Mouse (Mus musculus): ENCODE data around the gene Zfp408.

The Zfp408 gene

DNA sequence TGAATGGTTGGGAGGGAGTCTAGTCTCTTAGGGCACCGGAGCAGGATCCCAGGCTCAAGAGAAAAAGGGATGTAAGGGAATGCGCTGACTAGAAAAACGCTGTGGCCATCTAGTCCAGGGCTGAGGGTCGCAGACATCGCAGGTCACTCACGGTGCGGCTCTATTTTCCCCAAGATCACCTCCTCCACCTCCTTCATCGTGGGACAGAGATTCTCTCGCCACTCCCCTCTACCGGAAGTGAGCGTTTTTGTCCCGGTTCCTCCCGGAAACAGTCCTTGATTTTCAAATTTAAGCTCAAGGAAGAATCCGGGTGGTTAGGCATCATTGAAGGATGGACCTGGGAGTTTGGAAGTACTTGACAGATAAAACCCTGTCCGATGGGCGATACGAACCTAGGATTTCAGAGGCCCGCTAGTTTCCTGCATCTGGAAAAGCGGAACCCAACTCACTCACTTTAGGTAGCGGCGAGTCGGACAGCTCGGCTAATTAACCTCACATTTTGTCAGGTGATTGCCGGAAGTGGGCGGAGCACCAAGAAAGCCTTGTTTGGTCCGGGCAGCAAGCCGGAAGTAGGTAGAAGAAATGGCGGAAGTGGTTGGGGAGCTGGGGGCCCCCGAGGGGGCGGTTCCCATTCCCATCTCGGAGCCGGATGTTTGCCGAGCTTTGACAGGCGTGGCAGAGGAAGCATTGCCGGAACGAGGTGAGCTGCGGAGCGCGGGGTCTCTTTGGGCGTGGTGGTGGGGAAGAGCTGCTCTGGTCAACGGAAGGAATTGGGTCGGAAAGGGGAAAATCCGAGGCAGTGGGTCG lies at the start of gene Zfp408, which contains the start of gene Arhgap1:
Gene Zfp408 (minus strand): TSS at position 239 of the 807 bp plus-strand sequence.
Gene Arhgap1 (plus strand): TSS at position 308 of the 807 bp plus-strand sequence.
- DNase-seq, result peak; percentile 99

DNA sequence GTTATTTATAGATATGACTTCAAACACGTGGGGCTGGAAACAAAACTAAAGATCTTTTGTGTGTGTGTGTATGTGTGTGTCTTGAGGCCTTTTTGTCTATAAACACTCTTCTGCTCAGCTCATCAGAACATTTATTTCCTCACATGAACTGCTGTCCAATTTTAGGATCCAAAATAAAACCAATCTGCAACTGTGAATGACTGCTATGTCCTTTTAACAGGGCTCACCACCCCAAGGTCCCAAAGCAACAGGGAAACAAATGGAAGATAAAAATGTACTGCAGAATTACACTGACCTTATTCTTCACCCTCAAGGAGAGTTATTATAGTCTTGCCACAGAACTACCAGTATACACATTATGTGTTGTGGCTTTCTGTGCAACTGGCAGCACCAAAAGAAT lies 49.6 kb upstream of the Zfp408 start:
- DNase-seq, result no peak

DNA sequence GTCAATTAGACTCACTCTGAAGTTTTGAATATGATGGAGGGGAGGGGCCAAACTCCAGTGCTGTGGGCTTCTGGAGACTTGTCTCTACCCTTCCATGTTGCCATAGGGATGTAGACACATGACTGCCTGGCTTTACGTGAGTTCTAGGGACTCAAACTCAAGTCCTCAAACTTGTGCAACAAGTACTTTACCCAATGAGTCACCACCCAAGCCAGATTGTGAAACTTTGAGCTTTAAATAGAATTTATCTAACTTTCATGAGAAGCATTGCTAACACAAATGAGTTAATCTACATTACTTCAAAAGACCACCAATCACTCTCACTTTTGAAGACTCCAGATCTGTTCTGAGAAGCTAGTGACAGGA lies 46.6 kb upstream of the Zfp408 start:
- DNase-seq, result peak; percentile 78

DNA sequence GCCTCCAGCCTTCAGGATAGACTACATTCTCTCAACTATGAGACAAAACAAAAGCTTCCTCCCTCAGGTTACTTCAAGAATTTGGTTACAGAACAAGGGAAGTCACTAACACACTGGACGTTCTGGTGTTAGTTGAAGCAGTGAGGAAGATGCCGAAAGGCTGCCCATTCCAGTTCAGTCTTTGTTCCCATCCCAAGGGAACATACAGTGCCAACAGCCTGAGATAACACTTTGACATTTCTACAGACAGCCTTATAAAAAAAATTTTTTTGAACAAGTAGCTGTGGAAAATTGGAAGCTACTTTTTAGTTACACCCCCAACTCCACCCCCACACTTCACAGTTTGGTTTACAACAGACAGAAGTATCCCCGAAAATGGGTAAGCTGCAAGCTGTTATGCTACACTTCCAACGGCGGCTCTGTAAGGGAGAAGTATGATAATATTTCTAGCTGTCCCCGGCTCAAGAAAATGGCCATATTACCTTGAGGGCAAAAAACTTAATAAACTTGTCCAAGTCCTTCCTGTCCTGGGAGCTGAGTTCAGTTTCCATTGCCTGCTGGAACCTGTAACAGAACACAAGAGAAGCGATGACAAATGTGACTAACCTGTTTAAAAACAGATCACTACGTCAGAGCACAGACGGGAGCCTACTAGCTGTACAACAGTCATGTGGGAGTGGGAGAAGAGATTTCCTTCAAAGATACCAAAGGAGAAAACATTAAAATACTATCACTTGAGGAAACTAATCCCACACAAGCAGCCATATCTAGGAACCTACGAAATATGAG lies 46.0 kb upstream of the Zfp408 start:
- no peak for DNase-seq

DNA sequence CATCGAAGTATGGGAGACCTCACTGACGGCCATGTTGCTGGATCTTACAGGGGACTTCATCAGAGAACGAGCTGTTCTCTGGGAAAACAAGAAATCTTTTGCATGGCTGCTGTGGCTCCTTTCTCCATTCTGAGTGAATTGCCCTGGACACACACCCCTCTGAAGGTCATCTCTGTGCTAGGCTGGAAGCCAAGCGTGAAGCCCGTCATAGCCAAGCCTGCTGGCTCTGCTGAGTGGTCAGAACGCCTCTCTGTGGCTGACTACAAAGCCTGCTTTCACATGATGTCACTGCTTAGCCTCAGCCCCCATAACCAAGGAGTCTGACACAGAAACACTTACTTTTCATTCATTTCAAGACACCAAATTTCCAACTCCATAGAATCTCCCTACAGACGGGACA lies 39.9 kb upstream of the Zfp408 start:
- DNase-seq, result no peak

DNA sequence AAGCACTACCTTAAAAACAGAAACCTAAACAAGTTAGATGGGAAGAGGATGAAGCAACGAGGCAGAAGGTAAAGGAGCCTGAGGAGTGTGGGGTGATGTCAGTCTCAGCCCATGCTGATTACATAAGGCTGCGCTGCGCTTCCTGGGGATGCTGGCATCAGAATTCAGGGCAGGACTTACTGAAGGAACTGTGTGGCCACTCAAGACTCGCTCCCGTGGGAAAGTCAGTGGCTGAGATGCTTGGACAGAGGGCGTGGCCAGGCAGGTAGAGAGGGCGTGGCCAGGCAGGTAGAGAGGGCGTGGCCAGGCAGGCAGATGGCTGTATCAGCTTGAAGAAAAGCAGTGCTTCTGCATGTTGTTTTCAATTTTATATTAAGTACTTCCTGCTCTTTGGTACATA lies 34.3 kb upstream of the Zfp408 start:
- DNase-seq, result peak; percentile 75

DNA sequence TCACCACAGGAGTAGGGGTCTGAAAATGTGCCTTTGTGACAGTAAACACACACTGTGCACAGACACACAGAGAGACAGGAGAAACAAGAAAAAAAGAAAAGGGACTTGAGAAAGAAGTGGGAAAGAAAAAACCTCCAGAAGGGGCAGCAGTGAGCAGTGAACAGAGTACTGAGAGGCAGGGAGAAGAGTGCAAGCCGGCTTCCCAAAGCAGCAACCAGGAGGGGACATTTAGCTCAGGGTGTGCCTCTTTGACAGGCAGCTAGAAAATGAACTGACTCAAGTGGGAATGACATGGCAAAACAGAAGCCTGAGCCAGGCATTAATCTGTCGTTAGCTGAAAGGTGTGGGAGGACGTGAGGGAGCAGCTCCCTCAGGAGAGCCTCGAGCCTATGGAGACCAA lies 33.3 kb upstream of the Zfp408 start:
- peak; percentile 82 for DNase-seq

DNA sequence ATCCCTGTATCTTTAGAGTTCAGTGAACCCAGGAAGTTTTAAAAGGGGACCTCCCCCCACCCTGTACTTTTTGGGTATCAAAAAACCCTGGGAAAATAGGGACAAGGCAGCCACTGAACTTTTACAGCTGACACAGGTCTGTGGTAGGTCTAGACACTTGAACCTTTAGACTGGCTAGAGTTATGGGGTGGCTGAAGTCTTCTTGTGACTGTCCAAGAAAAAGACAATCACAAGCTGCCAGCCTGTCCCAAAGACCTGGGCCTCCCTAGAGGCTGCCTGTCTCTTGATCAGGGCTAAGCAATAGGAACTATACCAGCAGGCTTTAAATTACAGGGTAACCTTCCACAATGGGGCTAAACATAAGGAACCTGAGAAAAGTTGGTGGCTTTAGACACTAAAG lies 27.4 kb upstream of the Zfp408 start:
- no peak for DNase-seq

DNA sequence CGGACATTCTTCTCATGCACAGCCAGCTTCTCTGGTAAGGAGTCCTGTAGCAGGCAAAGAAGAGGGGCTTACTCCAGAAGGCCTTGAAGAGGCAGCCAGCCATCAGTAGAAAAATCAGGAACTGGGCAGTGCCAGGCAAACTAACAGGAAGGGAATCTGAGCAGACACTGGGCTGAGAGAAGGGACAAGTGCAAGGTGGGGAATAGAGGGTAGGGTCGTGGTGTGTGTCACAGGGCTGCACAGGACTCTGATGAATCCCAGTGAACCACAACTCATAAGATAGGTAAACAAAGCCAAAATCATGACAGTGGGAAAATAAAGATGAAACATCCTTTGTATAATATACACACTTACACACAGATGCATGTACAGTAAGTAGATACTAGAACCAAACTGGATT lies 26.8 kb upstream of the Zfp408 start:
- DNase-seq, result no peak

DNA sequence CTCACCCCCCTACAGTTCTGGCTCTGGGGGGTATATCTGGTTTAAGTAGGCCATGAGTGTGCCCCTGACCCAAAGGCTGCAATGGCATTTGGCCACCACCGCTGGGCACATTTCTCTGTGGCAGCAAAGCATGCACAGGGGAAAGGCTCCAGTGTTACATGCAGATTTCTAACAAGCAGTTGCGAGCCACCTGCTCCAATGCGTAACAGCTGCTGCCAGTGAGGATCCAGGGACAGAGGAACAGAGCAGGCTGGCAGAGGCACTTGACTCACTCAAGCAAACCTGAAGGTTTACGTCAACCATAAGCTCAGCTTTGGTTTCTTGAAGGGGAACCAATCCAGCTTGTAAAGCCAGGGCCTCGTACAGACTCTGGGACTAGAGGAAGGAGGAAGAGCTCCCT lies 25.3 kb upstream of the Zfp408 start:
- DNase-seq, result no peak

DNA sequence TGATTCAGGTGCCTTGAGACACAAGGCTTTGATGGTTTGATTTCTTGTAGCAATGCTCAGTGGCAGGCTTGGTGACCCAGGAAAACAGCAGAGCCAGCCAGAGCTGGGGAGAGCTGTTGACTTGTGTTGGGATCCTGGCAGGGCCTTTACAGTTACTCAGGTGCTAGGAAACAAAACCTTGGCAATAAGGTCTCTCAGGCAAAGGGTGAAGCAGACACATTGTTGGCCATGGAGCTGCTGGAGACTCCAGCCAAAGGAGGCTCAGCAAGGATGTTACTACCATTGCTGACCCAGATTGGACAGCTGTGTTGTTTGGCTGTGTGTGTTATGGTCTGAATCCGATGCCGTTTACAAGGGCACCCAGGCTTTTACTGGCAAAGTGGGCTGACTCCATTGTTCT lies 24.0 kb upstream of the Zfp408 start:
- DNase-seq, result no peak

DNA sequence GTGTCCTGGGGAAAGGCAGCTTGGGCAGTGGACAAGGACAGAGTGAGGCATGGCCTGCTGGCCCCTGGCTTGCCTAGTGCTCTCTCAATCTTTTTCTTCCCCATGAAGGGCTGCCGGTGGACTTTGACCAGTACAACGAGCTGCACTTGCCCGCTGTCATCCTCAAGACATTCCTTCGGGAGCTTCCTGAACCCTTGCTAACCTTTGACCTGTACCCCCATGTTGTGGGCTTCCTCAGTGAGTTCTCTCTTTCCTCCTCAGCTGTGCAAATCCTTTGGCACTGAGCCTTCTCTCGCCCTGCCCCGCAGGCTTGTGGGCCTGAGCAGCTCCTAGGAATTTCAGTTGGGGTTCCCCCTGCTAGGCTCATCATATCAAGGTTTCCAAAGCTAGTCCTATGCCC lies 20.4 kb upstream of the Zfp408 start:
- DNase-seq, result no peak

DNA sequence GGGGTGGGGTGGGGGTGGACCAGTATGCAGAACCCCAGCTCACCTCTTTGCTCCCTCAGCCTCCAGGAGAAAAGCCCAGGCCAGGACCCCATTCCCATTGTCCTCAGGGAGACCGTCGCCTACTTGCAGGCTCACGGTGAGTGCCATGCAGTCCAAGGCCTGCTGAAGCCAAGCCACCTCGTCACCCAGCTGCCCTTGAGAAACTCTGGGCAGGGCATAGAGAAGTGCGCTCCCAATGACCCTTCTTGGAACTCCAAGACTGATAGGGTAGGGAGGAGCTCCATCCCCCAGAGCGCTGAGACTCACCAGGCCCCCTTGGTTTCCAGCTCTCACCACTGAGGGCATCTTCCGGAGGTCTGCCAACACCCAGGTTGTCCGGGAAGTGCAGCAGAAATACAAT lies 19.7 kb upstream of the Zfp408 start:
- no peak for DNase-seq

DNA sequence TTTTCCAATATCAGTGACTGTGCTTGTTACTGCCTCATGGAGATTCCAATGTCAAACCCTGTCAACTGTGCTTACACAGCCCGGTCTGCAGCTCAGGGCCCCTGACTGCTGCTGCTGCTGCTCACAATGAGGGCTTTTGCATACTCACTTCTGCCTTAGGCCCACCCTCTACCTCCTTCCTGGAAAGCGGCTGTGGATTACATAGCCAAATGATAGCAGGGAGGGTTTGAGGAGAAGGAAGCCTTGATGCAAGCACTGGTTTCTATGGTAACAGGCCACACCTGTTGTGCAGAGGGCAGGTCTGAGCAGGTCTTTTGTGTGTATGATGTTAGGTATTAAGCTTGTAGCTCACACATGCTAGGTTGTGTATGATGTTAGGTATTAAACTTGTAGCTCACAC lies 18.2 kb upstream of the Zfp408 start:
- DNase-seq, result no peak

DNA sequence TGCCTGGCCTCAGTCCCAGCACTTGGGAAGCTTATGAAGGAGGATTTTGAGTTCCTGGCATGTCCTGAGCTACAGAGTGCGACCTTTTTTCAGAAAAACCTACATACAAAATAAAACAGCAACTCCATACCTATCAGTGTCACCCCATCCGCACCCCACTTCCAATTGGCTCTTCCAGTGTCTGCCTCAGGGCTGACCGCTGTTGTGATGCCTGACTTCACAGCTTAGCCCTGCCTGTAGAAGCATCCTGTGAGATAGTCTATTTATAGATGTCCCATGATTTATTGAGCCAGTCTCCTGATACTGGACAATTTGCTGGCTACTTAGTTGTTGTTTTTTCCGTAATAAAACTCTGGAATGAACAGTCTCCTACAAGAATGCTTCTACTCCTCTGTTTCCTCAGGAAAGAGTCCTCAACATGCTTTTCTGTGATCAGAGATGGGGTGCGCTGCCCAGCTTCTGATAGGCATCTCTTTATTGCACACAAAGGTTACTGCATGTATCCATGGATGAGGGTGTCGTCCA lies 16.9 kb upstream of the Zfp408 start:
- DNase-seq, result no peak

DNA sequence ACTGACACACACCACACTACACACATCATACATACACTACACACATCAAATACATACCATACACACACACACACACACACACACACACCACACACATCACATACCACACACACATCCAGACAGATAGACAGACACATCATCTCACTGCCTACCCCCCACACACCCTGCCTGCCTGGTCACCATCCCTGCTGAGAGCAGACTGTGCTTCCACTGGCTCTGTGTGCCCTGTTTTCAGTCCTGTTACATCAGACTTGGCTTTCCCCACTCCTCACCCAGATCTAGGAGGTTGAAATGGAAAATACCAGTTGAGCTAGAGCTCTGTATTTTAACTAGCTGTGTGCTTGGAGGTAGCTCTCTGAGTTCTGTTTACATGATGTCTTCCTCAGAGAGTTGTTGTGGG lies 15.2 kb upstream of the Zfp408 start:
- no peak for DNase-seq

DNA sequence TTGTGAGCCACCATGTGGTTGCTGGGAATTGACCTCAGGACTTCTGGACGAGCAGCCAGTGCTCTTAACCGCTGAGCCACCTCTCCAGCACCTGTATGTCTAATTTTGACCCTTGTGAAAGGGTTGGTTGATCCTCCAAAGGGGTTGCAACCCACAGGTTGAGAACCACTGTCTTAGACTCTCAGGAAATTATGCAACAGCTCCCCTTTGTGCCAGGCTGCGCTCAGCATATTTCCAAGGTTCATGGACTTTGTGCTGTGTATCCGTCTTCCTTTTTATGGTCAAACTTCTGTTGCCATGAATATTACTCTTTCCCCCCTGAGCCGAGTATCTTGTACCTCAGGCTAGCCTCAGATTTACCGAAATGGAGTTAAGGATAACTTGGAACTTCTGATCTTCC lies 11.4 kb upstream of the Zfp408 start:
- DNase-seq, result no peak

DNA sequence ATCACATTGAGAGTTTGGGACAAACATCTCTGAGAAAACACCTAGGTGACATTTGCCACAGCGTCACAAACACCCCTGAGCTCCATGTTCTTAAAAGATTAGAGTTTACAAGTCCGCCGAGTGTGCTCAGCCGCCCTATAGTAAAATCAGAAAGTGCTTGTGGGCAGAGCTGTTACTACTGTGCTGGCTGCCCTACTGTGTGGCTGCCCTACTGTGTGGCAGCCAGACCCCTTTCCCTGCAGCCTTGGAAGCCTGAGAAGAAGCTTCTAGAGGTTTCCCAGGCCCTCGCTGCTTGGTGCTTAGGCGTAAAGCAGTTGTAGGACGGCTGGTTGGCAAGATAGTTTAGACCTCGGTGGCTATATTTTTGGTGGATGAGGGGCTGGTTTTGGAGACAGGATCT lies 10.1 kb upstream of the Zfp408 start:
- no peak for DNase-seq

DNA sequence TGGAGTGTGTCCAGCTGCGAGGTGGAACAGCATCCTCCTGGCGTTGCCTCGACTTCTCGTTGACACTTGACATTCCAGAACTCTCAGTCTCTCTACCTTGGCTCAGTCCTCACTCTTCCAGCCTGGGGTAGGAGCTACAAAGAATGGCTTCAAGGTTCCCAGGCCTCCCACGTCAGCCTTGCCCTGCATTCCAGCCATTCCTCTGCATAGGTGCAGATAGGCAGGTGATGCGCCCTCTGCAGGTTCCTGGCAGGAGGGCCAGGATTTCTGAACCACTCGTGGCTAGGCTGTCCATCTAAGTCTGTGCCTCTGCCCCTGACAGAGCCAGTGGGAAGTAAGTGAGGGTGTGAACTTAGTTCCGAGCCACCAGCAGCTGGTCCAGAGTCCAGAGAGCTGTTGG lies 7.2 kb upstream of the Zfp408 start:
- DNase-seq, result peak; percentile 70

DNA sequence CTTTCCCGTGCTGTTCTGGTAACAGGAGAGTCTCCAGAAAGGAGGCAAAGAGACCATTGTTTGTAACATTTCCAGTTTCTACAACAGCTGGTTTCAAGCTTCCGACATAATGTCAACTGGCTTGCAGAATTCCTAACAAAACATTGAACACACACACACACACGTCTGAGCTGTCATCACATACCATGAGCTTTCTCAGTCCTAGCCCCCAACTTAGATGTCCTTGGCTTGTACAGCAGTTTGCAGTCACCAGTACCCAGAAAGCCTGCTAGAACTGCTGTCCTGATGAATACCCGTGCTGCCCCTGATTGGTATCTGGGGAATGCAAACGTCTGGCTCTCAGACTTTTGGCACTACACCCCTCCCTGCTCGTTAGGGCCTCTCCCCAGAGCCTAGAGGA lies 6.2 kb upstream of the Zfp408 start:
- peak; percentile 32 for DNase-seq

DNA sequence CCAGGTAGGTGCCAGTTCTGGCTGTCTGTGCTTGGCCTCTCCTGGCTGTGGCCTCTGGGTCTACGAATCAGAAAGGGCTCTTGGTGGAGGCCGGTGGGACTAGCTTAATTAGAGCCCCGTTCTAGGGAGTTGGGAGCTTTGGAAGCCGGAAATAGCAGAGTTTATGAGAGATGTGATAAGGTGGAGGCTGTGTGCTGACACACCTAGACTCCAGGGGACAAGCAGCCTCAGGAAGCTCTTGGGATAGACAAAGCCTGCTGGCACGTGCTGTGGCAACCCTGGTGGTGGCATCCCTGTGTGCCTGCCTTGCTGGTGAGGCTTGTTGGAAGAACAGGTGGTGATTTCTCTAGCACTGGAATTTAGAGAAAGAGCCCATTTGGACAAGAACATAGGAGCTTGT lies 5.8 kb upstream of the Zfp408 start:
- DNase-seq, result peak; percentile 17

DNA sequence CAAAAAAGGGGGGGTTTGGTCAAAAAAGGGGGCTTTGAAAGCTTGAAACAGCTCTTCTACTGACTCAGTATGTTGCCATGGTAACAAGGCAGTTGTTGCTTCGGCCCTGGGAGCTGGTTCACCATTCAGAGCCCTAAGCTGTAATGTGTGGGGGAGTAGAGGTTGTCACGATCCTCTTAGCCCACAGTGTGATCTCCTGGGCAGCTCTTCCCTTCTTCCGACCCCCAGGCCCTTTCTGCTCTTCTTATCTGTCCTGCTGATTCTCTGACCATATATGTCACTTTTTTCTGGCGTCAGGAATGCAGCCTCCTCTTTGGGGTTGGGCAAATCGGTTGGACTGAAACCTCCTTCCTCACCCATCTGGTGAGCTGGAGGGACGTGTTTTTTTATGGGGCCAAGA lies 3.3 kb upstream of the Zfp408 start:
- no peak for DNase-seq

DNA sequence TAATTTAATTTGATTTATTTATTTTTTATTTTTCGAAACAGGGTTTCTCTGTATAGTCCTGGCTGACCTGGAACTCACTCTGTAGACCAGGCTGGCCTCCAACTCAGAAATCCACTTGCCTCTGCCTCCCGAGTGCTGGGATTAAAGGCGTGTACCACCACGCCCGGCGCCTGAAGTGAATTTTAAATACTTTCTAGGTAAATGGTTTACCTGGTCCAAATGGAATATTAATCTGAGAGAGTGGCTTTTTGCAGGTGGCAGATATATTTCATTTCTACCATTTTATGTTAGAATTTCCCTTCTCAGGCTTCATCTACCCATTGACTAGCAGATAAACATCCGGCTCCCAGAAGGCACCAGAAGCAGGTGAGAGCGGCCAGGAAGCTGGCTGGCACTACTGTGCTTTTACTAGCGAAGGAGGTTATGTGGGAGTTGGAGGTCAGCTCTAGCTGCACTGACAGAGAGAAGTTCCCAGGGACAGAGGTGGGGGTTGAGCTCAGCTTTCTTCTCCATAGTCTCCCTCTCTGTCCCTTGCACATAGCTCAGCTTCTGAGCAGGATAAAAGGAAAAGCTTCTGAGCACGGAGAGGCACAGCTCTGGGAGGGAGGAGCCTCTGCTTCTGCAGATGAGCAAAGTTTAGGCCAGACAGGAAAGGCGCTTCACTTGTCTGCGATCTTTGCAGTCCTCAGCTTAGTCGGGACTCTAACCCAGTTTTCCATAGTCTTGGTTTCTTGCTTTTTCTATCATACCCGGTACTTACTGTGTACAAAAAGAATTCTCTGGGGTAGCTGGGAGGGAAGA lies 2.1 kb upstream of the Zfp408 start:
- no peak for DNase-seq

All from lung, postnatal 36 days (tissue).